24 mouse cellular contexts compared by ENCODE assay signal in the genomic region with DNA sequence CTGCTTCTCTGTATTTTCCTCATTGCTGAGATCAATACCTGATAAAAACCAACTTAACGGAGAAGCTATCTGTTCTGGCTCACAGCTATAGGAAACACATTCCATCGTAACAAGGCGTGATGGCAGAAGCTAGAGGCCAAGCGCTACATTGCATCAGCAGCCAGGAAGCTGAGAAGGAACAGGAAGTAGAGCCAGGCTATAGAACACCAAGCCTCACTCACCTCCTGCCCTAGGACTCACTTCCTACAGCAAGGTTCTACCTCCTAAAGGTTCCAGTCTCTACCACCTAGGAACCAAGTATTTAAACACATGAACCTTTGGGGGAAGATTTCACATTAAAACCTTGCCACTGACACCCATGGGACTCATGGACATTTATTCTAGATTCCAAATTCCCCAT. TPM values are rescaled to one million over a fixed set of nuclear protein-coding genes. Genes with fewer than 3 reads are reported as not detected.
DNase-seq lines count a peak whose midpoint lies in the region; ATAC-seq lines count a peak whose summit lies in the region.
"Had no signal": no experiment of that assay in that cellular context is flagged by ENCODE, and none has a peak within 500 bp of the region (broad histone marks: within the 10 kb centered on the region; RNA-seq: fewer than 3 reads in every experiment).

No protein-coding gene starts in this region.

- no peaks in the 10 kb centered on the region for H3K9me3 ChIP-seq in heart, embryonic 12.5 days (replicated peaks)
- H3K9me3 ChIP-seq in hindbrain, embryonic 10.5 days, result no peaks in the 10 kb centered on the region
- H3K9me3 ChIP-seq: G1E had no signal

- 0 out of 2 replicates have a peak, but pooled peaks cover 4% of the 10 kb centered on the region for H3K27me3 ChIP-seq in heart, embryonic 12.5 days (replicated peaks)
- no peaks in the 10 kb centered on the region for H3K27me3 ChIP-seq in hindbrain, embryonic 10.5 days (ENCODE audit: insufficient read depth, poor library complexity, severe bottlenecking)
- H3K27me3 ChIP-seq: CH12.LX had no signal

- H3K4me1 ChIP-seq in heart, embryonic 12.5 days (replicated peaks), result no peaks in the 10 kb centered on the region
- no peaks in the 10 kb centered on the region for H3K4me1 ChIP-seq in hindbrain, embryonic 10.5 days (replicated peaks)

- H3K27ac ChIP-seq in heart, embryonic 12.5 days (ENCODE audit: poor library complexity, severe bottlenecking), result no peak overlapping the region
- no peak overlapping the region for H3K27ac ChIP-seq in hindbrain, embryonic 10.5 days

- H3K36me3 ChIP-seq in heart, embryonic 12.5 days, result no peaks in the 10 kb centered on the region
- H3K36me3 ChIP-seq in hindbrain, embryonic 10.5 days, result no peaks in the 10 kb centered on the region
- H3K36me3 ChIP-seq: G1E had no signal

- no peak overlapping the region for H3K4me2 ChIP-seq in heart, embryonic 12.5 days

- no peak overlapping the region for H3K9ac ChIP-seq in heart, embryonic 12.5 days

- no peak overlapping the region for H3K4me3 ChIP-seq in heart, embryonic 12.5 days
- no peak overlapping the region for H3K4me3 ChIP-seq in hindbrain, embryonic 10.5 days

- WGBS in heart, embryonic 12.5 days, result 56% methylated on average over 4 of the region's 4 CpGs
- WGBS in hindbrain, embryonic 10.5 days, result 88% methylated on average over 4 of the region's 4 CpGs

- ATAC-seq in heart, embryonic 12.5 days (ENCODE audit: insufficient number of reproducible peaks, low FRiP score), result no peak
- ATAC-seq in granulocyte monocyte progenitor cell, adult 5-6 weeks (replicated peaks; ENCODE audit: poor library complexity, severe bottlenecking), result peak; percentile 66
- ATAC-seq in megakaryocyte, adult 5-6 weeks (ENCODE audit: poor library complexity, severe bottlenecking), result peak; percentile 60
- ATAC-seq: activated CD4-positive, CD25-positive, alpha-beta regulatory T cell, adult 4 months; CD4-positive, CD25-positive, alpha-beta regulatory T cell, adult 4 months; Patski had no signal

- peak; percentile 66 for DNase-seq in heart, adult 11 months
- DNase-seq in hindbrain, embryonic 10.5 days (ENCODE audit: low spot score), result no peak
- DNase-seq in gastrocnemius, adult 8-10 months (ENCODE audit: low spot score in 2 of 2), result no peak
- DNase-seq: adrenal gland, adult 2 months; adrenal gland, adult 8-10 months; adrenal gland, postnatal 10 days; adrenal gland, postnatal 14 days; adrenal gland, postnatal 25 days; adrenal gland, postnatal 36 days; B cell, adult 2 months; cerebellum, adult 11 months; cerebellum, adult 11-12 months; cerebellum, adult 18-20 months had no signal

RNA-seq across cellular contexts. Expression of a gene that starts 39.9 kb away (rescaled TPM):
- polyA plus RNA-seq in heart, embryonic 12.5 days (2016; fragmentation: Nextera tagmentation; extraction: Ambion mirVana), result 4.3 and 4.5 TPM in 2 replicates
- not detected in 2 replicates for total RNA-seq in granulocyte monocyte progenitor cell, adult 5-6 weeks (2014; fragmentation: Nextera tagmentation)
- 1.8 TPM in 1 of 2 replicates, not detected in the other for total RNA-seq in granulocyte monocyte progenitor cell, adult 5-6 weeks (2017)
- total RNA-seq in megakaryocyte, adult 5-6 weeks (2015), result 0.49 TPM in 1 of 2 replicates, not detected in the other
- total RNA-seq in megakaryocyte, adult 5-6 weeks (2017), result 0.22 and 3.5 TPM in 2 replicates
- 3.8 and 7.7 TPM in 2 replicates for polyA plus RNA-seq in hindbrain, embryonic 10.5 days (2016; fragmentation: Nextera tagmentation; extraction: Ambion mirVana)
- total RNA-seq in gastrocnemius, adult 8-10 months (2022), result 1 to 10 TPM in 2 of 4 experiments, under 1 TPM in 2; 0.51 to 1.7 (median 1.2) TPM
- total RNA-seq: CH12.LX, ES-E14, G1E, MEL had no signal
- polyA plus RNA-seq: activated CD4-positive, CD25-positive, alpha-beta regulatory T cell, adult 4 months; C2C12; G1E; Patski had no signal

RNA-seq across cellular contexts. Expression of a gene that starts 49.1 kb away (rescaled TPM):
- 19.6 and 20.1 TPM in 2 replicates for polyA plus RNA-seq in heart, embryonic 12.5 days (2016; fragmentation: Nextera tagmentation; extraction: Ambion mirVana)
- total RNA-seq in granulocyte monocyte progenitor cell, adult 5-6 weeks (2014; fragmentation: Nextera tagmentation), result not detected in 2 replicates
- not detected in 2 replicates for total RNA-seq in granulocyte monocyte progenitor cell, adult 5-6 weeks (2017)
- total RNA-seq in megakaryocyte, adult 5-6 weeks (2015), result 0.11 and 0.14 TPM in 2 replicates
- 0.16 TPM in 1 of 2 replicates, not detected in the other for total RNA-seq in megakaryocyte, adult 5-6 weeks (2017)
- polyA plus RNA-seq in hindbrain, embryonic 10.5 days (2016; fragmentation: Nextera tagmentation; extraction: Ambion mirVana), result 11.7 and 13.0 TPM in 2 replicates
- total RNA-seq in gastrocnemius, adult 8-10 months (2022), result 1 to 10 TPM; 1.9 to 4.3 (median 3.0) TPM
- total RNA-seq: CH12.LX, MEL had no signal
- polyA plus RNA-seq: activated CD4-positive, CD25-positive, alpha-beta regulatory T cell, adult 4 months; CD4-positive, CD25-positive, alpha-beta regulatory T cell, adult 4 months; G1E had no signal
